ENCODE assay signal across 8 mouse cellular contexts in genomic region chr4:135254770-135255169, GRCm38 (mm10). TPM values are rescaled to one million over a fixed set of nuclear protein-coding genes. Genes with fewer than 3 reads are reported as not detected.
A peak's percentile ranks its signal among the peaks of the same experiment; 100 is the strongest.
DNase-seq lines count a peak whose midpoint lies in the region; ATAC-seq and TF ChIP-seq lines count a peak whose summit lies in the region.

No protein-coding gene starts in this region.

- no peak for TF ChIP-seq POLR2A in myocyte (IDR thresholded peaks at IDR 0.05; ENCODE audit: insufficient read length, low read depth)

- ATAC-seq in forebrain, embryonic 12.5 days (ENCODE audit: low FRiP score) = no peak
- ATAC-seq in kidney, postnatal 0 days (replicated peaks; ENCODE audit: low FRiP score, low read depth) = peak; percentile 69; the same call in 1 of the 2 replicates

- no peak overlapping the region for H3K4me2 ChIP-seq in forebrain, embryonic 12.5 days
- H3K4me2 ChIP-seq in kidney, postnatal 0 days (ENCODE audit: low read length) = peak overlapping the region; percentile 4; the same call in 1 of the 2 replicates
- H3K4me2 ChIP-seq in myocyte (ENCODE audit: low read depth) = peak overlapping the region; percentile 73

- H3K27me3 ChIP-seq in forebrain, embryonic 12.5 days = no peaks in the 10 kb centered on the region
- no peaks in the 10 kb centered on the region for H3K27me3 ChIP-seq in kidney, postnatal 0 days (ENCODE audit: insufficient read depth, low read length)
- H3K27me3 ChIP-seq in myocyte (ENCODE audit: control insufficient read depth, insufficient read depth, insufficient read length) = no peaks in the 10 kb centered on the region

- no peaks in the 10 kb centered on the region; the same call in 1 of the 2 replicates for H3K36me3 ChIP-seq in forebrain, embryonic 12.5 days (replicated peaks)
- no peaks in the 10 kb centered on the region for H3K36me3 ChIP-seq in kidney, postnatal 0 days (ENCODE audit: insufficient read depth, low read length)
- H3K36me3 ChIP-seq in myocyte (ENCODE audit: control insufficient read depth, insufficient read depth) = peaks cover 9% of the 10 kb centered on the region

- peaks cover 98% of the 10 kb centered on the region for H3K79me2 ChIP-seq in myocyte (ENCODE audit: control insufficient read depth, insufficient read depth)

- no peak overlapping the region for H3ac ChIP-seq in myocyte (ENCODE audit: control insufficient read depth, insufficient read length)

- H3K9me3 ChIP-seq in forebrain, embryonic 12.5 days = no peaks in the 10 kb centered on the region
- H3K9me3 ChIP-seq in kidney, postnatal 0 days (replicated peaks; ENCODE audit: low read length) = no peaks in the 10 kb centered on the region

- DNase-seq in layer of hippocampus, adult 2 months (ENCODE audit: low spot score in 2 of 2) = no peak
- no peak for DNase-seq in layer of hippocampus, adult 18-20 months (ENCODE audit: low spot score in 2 of 2)
- DNase-seq in kidney, postnatal 0 days (ENCODE audit: low spot score) = peak; percentile 91
- no peak for DNase-seq in right cerebral cortex, adult 2 months (ENCODE audit: low spot score in 2 of 2)
- no peak for DNase-seq in gastrocnemius, postnatal 10 days
- no peak for DNase-seq in natural killer cell, adult 2 months (ENCODE audit: low spot score in 2 of 2)

- H3K4me3 ChIP-seq in layer of hippocampus, adult 2 months = no peak overlapping the region
- H3K4me3 ChIP-seq in forebrain, embryonic 12.5 days (replicated peaks) = no peak overlapping the region
- no peak overlapping the region for H3K4me3 ChIP-seq in kidney, postnatal 0 days (replicated peaks; ENCODE audit: low read depth, low read length)
- H3K4me3 ChIP-seq in myocyte = no peak overlapping the region

- peaks cover 50% of the 10 kb centered on the region for H3K4me1 ChIP-seq in forebrain, embryonic 12.5 days
- peaks cover 29% of the 10 kb centered on the region for H3K4me1 ChIP-seq in kidney, postnatal 0 days (replicated peaks; ENCODE audit: insufficient read depth, low read length)

- WGBS in forebrain, embryonic 12.5 days = 42% methylated on average over 3 of the region's 3 CpGs
- 16% methylated on average over 3 of the region's 3 CpGs for WGBS in kidney, postnatal 0 days

- H3K27ac ChIP-seq in layer of hippocampus, adult 2 months = peak overlapping the region; percentile 69
- 0 out of 2 replicates have a peak overlapping the region, but pooled peaks have one; percentile 42 for H3K27ac ChIP-seq in forebrain, embryonic 12.5 days
- peak overlapping the region; percentile 89 for H3K27ac ChIP-seq in kidney, postnatal 0 days

- no peak overlapping the region for H3K9ac ChIP-seq in forebrain, embryonic 12.5 days
- no peak overlapping the region for H3K9ac ChIP-seq in kidney, postnatal 0 days (ENCODE audit: low read depth, low read length)

- TF ChIP-seq CTCF in layer of hippocampus, adult 2 months (conservative IDR thresholded peaks at IDR 0.05) = no peak
- TF ChIP-seq CTCF in kidney, postnatal 0 days (IDR thresholded peaks at IDR 0.05; ENCODE audit: low read depth) = no peak

TF ChIP-seq in myocyte, 11 proteins besides CTCF, POLR2A, EP300 and RAD21:
- TF ChIP-seq POLR2AphosphoS2 (IDR thresholded peaks at IDR 0.05; ENCODE audit: insufficient read length, low read depth) (no peak), CEBPB (IDR thresholded peaks at IDR 0.05; ENCODE audit: insufficient read depth, poor library complexity, severe bottlenecking) (no peak), SRF (IDR thresholded peaks at IDR 0.05; ENCODE audit: control insufficient read depth, insufficient read length, low read depth) (peak; percentile 67), E2F4 (IDR thresholded peaks at IDR 0.05; ENCODE audit: insufficient read depth) (no peak)

RNA-seq across cellular contexts. Expression of gene Clic4, which starts 17.8 kb away (rescaled TPM):
- total RNA-seq in layer of hippocampus, adult 2 months (2021) = 10 to 100 TPM; 31.2 to 34.2 TPM
- total RNA-seq in layer of hippocampus, adult 18-20 months (2021) = 10 to 100 TPM; 40.1 to 40.2 TPM
- polyA plus RNA-seq in forebrain, embryonic 12.5 days (2016; fragmentation: Nextera tagmentation; extraction: Ambion mirVana) = 205 and 221 TPM in 2 replicates
- 147 and 166 TPM in 2 replicates for polyA plus RNA-seq in kidney, postnatal 0 days (2015; fragmentation: Nextera tagmentation; extraction: Ambion mirVana)
- polyA plus RNA-seq in myocyte (2012; fragmentation: generic; extraction: Trizol) = 250 TPM
- 10 to 100 TPM; 56.8 to 69.7 TPM for total RNA-seq in gastrocnemius, postnatal 10 days (2021)
